Mouse (Mus musculus) G1E (cell line): ENCODE results near the gene Adam23.

ENCODE experiments used
- CTCF ChIP-seq: IDR thresholded peaks from 2 replicates; pipeline ENCODE4 v1.5.1; 2012; ENCODE audit warnings: low read depth, low read length, inconsistent platforms, mixed read lengths
- GATA1 ChIP-seq: IDR thresholded peaks from 2 replicates; pipeline ENCODE4 v1.6.1; 2012; ENCODE audit warnings: borderline replicate concordance, low read length, inconsistent platforms, mixed read lengths

DNA sequence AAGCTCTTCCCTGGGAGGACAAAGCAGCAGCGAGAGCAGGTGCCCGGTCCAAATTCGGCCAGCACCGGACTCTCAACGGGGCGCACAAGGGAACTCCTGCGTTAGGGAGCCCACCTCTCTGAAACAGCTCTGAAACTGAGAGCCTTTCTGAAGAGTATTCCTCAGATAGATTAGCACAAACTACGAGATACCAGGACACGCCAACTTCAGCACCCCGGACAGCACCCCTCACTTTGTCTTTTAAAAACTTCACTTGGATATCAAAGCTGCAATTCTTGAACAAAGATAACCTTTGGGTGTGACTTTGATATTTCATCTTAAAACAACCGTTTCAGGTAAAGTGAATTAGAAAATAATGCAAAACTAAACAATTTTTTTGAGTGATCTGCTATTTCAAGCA, 168.9 kb downstream of the Adam23 start:
- TF ChIP-seq CTCF (no peak), GATA1 (no peak)
